Mouse (Mus musculus) limb, embryonic 15.5 days (tissue): ENCODE results near the gene Cmss1. TPM values are rescaled to one million over a fixed set of nuclear protein-coding genes. Genes with fewer than 3 reads are reported as not detected.

Source experiments
- ATAC-seq: fragments of 200-750 bp; cut with Nextera tagmentation; 2 replicates; pipeline ENCODE4 v1.8.0; 2017; ENCODE audit warnings: low read depth, moderate TSS enrichment; ENCODE audit not compliant: insufficient number of reproducible peaks, low FRiP score, low TSS enrichment
- H3K27ac ChIP-seq: fragments of 300-500 bp; sonication (generic); 2 replicates; pipeline ENCODE4 v1.5.1; 2015; ENCODE audit warnings: moderate library complexity, mild to moderate bottlenecking, inconsistent platforms
- H3K27me3 ChIP-seq: fragments of 300-500 bp; sonication (generic); 2 replicates; pipeline ENCODE4 v1.6.1; 2015; ENCODE audit warnings: inconsistent platforms
- H3K36me3 ChIP-seq: fragments of 300-500 bp; sonication (generic); 2 replicates; pipeline ENCODE4 v1.6.1; 2015; ENCODE audit warnings: inconsistent platforms
- H3K4me1 ChIP-seq: fragments of 300-500 bp; sonication (generic); 2 replicates; pipeline ENCODE4 v1.6.1; 2015; ENCODE audit warnings: inconsistent platforms
- H3K4me2 ChIP-seq: fragments of 300-500 bp; sonication (generic); 2 replicates; pipeline ENCODE4 v1.6.1; 2015; ENCODE audit warnings: mild to moderate bottlenecking, inconsistent platforms
- H3K4me3 ChIP-seq: fragments of 300-500 bp; sonication (generic); 2 replicates; pipeline ENCODE4 v1.5.1; 2015; ENCODE audit warnings: mild to moderate bottlenecking, inconsistent platforms
- H3K9ac ChIP-seq: fragments of 300-500 bp; sonication (generic); 2 replicates; pipeline ENCODE4 v1.6.1; 2015; ENCODE audit warnings: inconsistent platforms
- H3K9me3 ChIP-seq: fragments of 300-500 bp; sonication (generic); 2 replicates; pipeline ENCODE4 v1.6.1; 2016; ENCODE audit warnings: inconsistent platforms
- WGBS: fragments of 180-500 bp; shearing (Covaris S2); methylation state at CpG from one replicate; pipeline ENCODE4 v1.1.7; 2015; 5-methylcytosine and 5-hydroxymethylcytosine counted together
- polyA plus RNA-seq: library from polyadenylated mRNA; unstranded; fragments of >200 nt; fragmentation: Nextera tagmentation; extraction: Ambion mirVana; gene quantifications from 2 replicates; pipeline ENCODE4 v1.2.1, GENCODE M21; 2015

Cmss1 gene
- polyA plus RNA-seq, 1 experiment from 2014 or later: 41.8 TPM

- Histone ChIP-seq H3K27ac (peak overlapping the region; percentile 22; the same call in 1 of the 2 replicates), H3K9me3 (no peaks in the 10 kb centered on the region), H3K36me3 (no peaks in the 10 kb centered on the region), H3K27me3 (no peaks in the 10 kb centered on the region), H3K4me2 (no peak overlapping the region), H3K9ac (no peak overlapping the region), H3K4me1 (0 out of 2 replicates have a peak, but pooled peaks cover 6% of the 10 kb centered on the region), H3K4me3 (no peak overlapping the region)
- 48% methylated on average over 7 of the region's 7 CpGs for WGBS
- ATAC-seq: no peak
These were observed 70.2 kb downstream of the Cmss1 start for GRCm38 (mm10) chr16:57536511-57536910.

- no peak for ATAC-seq
- Histone ChIP-seq H3K9ac (no peak overlapping the region), H3K4me3 (no peak overlapping the region), H3K9me3 (no peaks in the 10 kb centered on the region), H3K36me3 (no peaks in the 10 kb centered on the region), H3K4me1 (0 out of 2 replicates have a peak, but pooled peaks cover 6% of the 10 kb centered on the region), H3K27ac (no peak overlapping the region), H3K27me3 (no peaks in the 10 kb centered on the region), H3K4me2 (no peak overlapping the region)
- 74% methylated on average over 1 of the region's 1 CpGs for WGBS
These were observed 71.9 kb downstream of the Cmss1 start for GRCm38 (mm10) chr16:57534811-57535210.

GRCm38 (mm10) chr16:57534365-57534764 lies 72.3 kb downstream of the Cmss1 start:
- no peak overlapping the region for H3K9ac ChIP-seq
- H3K4me2 ChIP-seq: no peak overlapping the region
- H3K9me3 ChIP-seq: no peaks in the 10 kb centered on the region
- WGBS: 85% methylated on average over 1 of the region's 1 CpGs
- no peak for ATAC-seq
- no peaks in the 10 kb centered on the region for H3K36me3 ChIP-seq
- no peaks in the 10 kb centered on the region for H3K27me3 ChIP-seq
- H3K4me1 ChIP-seq: 0 out of 2 replicates have a peak, but pooled peaks cover 6% of the 10 kb centered on the region
- no peak overlapping the region for H3K27ac ChIP-seq
- no peak overlapping the region for H3K4me3 ChIP-seq

GRCm38 (mm10) chr16:57532081-57532493 lies 74.6 kb downstream of the Cmss1 start:
- ATAC-seq: no peak; the same call in 1 of the 2 replicates
- Histone ChIP-seq H3K4me3 (no peak overlapping the region), H3K36me3 (no peaks in the 10 kb centered on the region), H3K9ac (no peak overlapping the region), H3K9me3 (no peaks in the 10 kb centered on the region), H3K27ac (0 out of 2 replicates have a peak overlapping the region, but pooled peaks have one; percentile 23), H3K4me2 (no peak overlapping the region), H3K4me1 (0 out of 2 replicates have a peak, but pooled peaks cover 6% of the 10 kb centered on the region), H3K27me3 (no peaks in the 10 kb centered on the region)
- WGBS: 13% methylated on average over 6 of the region's 6 CpGs

GRCm38 (mm10) chr16:57530547-57530946 lies 76.1 kb downstream of the Cmss1 start:
- Histone ChIP-seq H3K9ac (no peak overlapping the region), H3K9me3 (no peaks in the 10 kb centered on the region), H3K27ac (no peak overlapping the region), H3K36me3 (no peaks in the 10 kb centered on the region), H3K4me2 (no peak overlapping the region), H3K27me3 (no peaks in the 10 kb centered on the region), H3K4me1 (peaks cover 8% of the 10 kb centered on the region; the same call in 1 of the 2 replicates), H3K4me3 (no peak overlapping the region)
- ATAC-seq: no peak
- WGBS: 71% methylated on average over 4 of the region's 4 CpGs

GRCm38 (mm10) chr16:57528457-57528856 lies 78.2 kb downstream of the Cmss1 start:
- Histone ChIP-seq H3K4me2 (no peak overlapping the region), H3K9ac (no peak overlapping the region), H3K27ac (no peak overlapping the region), H3K9me3 (no peaks in the 10 kb centered on the region), H3K4me1 (peaks cover 6% of the 10 kb centered on the region; the same call in 1 of the 2 replicates), H3K27me3 (no peaks in the 10 kb centered on the region), H3K4me3 (no peak overlapping the region), H3K36me3 (no peaks in the 10 kb centered on the region)
- ATAC-seq: no peak
- 70% methylated on average over 4 of the region's 4 CpGs for WGBS

- H3K9ac ChIP-seq: no peak overlapping the region
- no peak overlapping the region for H3K4me3 ChIP-seq
- H3K27ac ChIP-seq: no peak overlapping the region
- 89% methylated on average over 7 of the region's 7 CpGs for WGBS
- no peak overlapping the region for H3K4me2 ChIP-seq
- H3K36me3 ChIP-seq: no peaks in the 10 kb centered on the region
- H3K27me3 ChIP-seq: no peaks in the 10 kb centered on the region
- no peaks in the 10 kb centered on the region for H3K9me3 ChIP-seq
- peaks cover 3% of the 10 kb centered on the region; the same call in 1 of the 2 replicates for H3K4me1 ChIP-seq
- ATAC-seq: no peak
These were observed 79.8 kb downstream of the Cmss1 start for GRCm38 (mm10) chr16:57526893-57527292.

GRCm38 (mm10) chr16:57525476-57525875 lies 81.2 kb downstream of the Cmss1 start:
- Histone ChIP-seq H3K27ac (no peak overlapping the region), H3K9me3 (no peaks in the 10 kb centered on the region), H3K4me1 (peaks cover 3% of the 10 kb centered on the region; the same call in 1 of the 2 replicates), H3K4me2 (no peak overlapping the region), H3K4me3 (no peak overlapping the region), H3K36me3 (no peaks in the 10 kb centered on the region), H3K9ac (no peak overlapping the region), H3K27me3 (no peaks in the 10 kb centered on the region)
- ATAC-seq: no peak
- 64% methylated on average over 4 of the region's 4 CpGs for WGBS

- WGBS: 65% methylated on average over 5 of the region's 5 CpGs
- H3K4me3 ChIP-seq: no peak overlapping the region
- H3K9ac ChIP-seq: no peak overlapping the region
- H3K4me2 ChIP-seq: no peak overlapping the region
- H3K27ac ChIP-seq: no peak overlapping the region
- H3K4me1 ChIP-seq: peaks cover 3% of the 10 kb centered on the region; the same call in 1 of the 2 replicates
- ATAC-seq: no peak
- no peaks in the 10 kb centered on the region for H3K27me3 ChIP-seq
- no peaks in the 10 kb centered on the region for H3K9me3 ChIP-seq
- no peaks in the 10 kb centered on the region for H3K36me3 ChIP-seq
These were observed 81.6 kb downstream of the Cmss1 start for GRCm38 (mm10) chr16:57525046-57525445.

- Histone ChIP-seq H3K27me3 (no peaks in the 10 kb centered on the region), H3K9ac (no peak overlapping the region), H3K27ac (no peak overlapping the region), H3K9me3 (no peaks in the 10 kb centered on the region), H3K4me2 (no peak overlapping the region), H3K4me1 (peaks cover 6% of the 10 kb centered on the region; the same call in 1 of the 2 replicates), H3K4me3 (no peak overlapping the region), H3K36me3 (no peaks in the 10 kb centered on the region)
- WGBS: 56% methylated on average over 10 of the region's 10 CpGs
- ATAC-seq: no peak
These were observed 91.0 kb downstream of the Cmss1 start for GRCm38 (mm10) chr16:57515636-57516035.

GRCm38 (mm10) chr16:57514371-57514770 lies 92.3 kb downstream of the Cmss1 start:
- Histone ChIP-seq H3K9me3 (no peaks in the 10 kb centered on the region), H3K4me2 (no peak overlapping the region), H3K36me3 (no peaks in the 10 kb centered on the region), H3K4me1 (peaks cover 6% of the 10 kb centered on the region; the same call in 1 of the 2 replicates), H3K9ac (no peak overlapping the region), H3K4me3 (no peak overlapping the region), H3K27me3 (no peaks in the 10 kb centered on the region), H3K27ac (no peak overlapping the region)
- WGBS: 77% methylated on average over 4 of the region's 4 CpGs
- no peak for ATAC-seq

GRCm38 (mm10) chr16:57513562-57513961 lies 93.1 kb downstream of the Cmss1 start:
- no peaks in the 10 kb centered on the region for H3K9me3 ChIP-seq
- 83% methylated on average over 7 of the region's 7 CpGs for WGBS

GRCm38 (mm10) chr16:57509099-57509498 lies 97.6 kb downstream of the Cmss1 start:
- no peaks in the 10 kb centered on the region for H3K36me3 ChIP-seq
- 86% methylated on average over 3 of the region's 3 CpGs for WGBS
- no peak for ATAC-seq
- no peak overlapping the region for H3K27ac ChIP-seq
- H3K9ac ChIP-seq: no peak overlapping the region
- no peak overlapping the region for H3K4me3 ChIP-seq
- no peaks in the 10 kb centered on the region for H3K27me3 ChIP-seq
- no peaks in the 10 kb centered on the region for H3K9me3 ChIP-seq
- no peak overlapping the region for H3K4me2 ChIP-seq
- no peaks in the 10 kb centered on the region for H3K4me1 ChIP-seq

More at GRCm38 (mm10) chr16:57513562-57513961, 93.1 kb downstream of the Cmss1 start:
- Histone ChIP-seq H3K36me3 (no peaks in the 10 kb centered on the region), H3K9ac (no peak overlapping the region), H3K4me2 (no peak overlapping the region), H3K27ac (no peak overlapping the region), H3K4me3 (no peak overlapping the region), H3K27me3 (no peaks in the 10 kb centered on the region), H3K4me1 (peaks cover 6% of the 10 kb centered on the region; the same call in 1 of the 2 replicates)
- ATAC-seq: no peak
